Mouse (Mus musculus) ES-Bruce4 (cell line): ENCODE results near the gene Gm7298.
"Not testable (repeated sequence)": the region's sequence is repeated elsewhere in the genome, so short reads cannot be mapped to it uniquely, and the experiment has no call there.

ENCODE experiments used
- CTCF ChIP-seq: IDR thresholded peaks from one replicate; pipeline ENCODE4 v1.8.1; 2011; ENCODE audit warnings: low read depth, low read length
- EP300 ChIP-seq: IDR thresholded peaks from 2 replicates; pipeline ENCODE4 v1.6.1; 2011; ENCODE audit warnings: low read depth, low read length; ENCODE audit not compliant: insufficient read depth
- POLR2A ChIP-seq: IDR thresholded peaks from one replicate; pipeline ENCODE4 v1.8.1; 2011; ENCODE audit warnings: low read length; ENCODE audit not compliant: insufficient read depth

DNA sequence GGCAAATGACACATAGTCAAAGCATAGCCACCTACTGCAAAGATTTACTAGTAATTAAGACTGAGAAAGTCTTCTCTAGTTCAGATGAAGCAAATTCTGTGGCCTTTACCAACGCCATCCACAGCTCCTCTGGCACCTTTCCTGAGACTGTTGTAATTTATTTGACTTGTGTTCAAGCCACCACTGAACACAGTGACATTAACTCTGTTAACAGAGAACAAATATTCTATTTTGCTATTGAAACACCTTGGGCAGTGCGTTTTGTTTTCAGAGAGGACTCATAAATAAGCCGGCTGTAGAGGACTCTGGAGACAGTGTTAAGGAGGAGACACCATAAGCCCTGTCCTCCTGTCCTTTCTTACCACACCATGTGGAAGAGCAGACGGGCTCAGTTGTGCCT is 105.5 kb downstream of the Gm7298 start, which contains the start of gene Mug1:
- TF ChIP-seq POLR2A, CTCF, EP300: not testable (repeated sequence)
